Mouse (Mus musculus) ES-Bruce4 (cell line): ENCODE results near the gene Auts2.

Source experiments
- CTCF ChIP-seq: IDR thresholded peaks from one replicate; pipeline ENCODE4 v1.8.1; 2011; ENCODE audit warnings: low read depth, low read length
- POLR2A ChIP-seq: IDR thresholded peaks from one replicate; pipeline ENCODE4 v1.8.1; 2011; ENCODE audit warnings: low read length; ENCODE audit not compliant: insufficient read depth

DNA sequence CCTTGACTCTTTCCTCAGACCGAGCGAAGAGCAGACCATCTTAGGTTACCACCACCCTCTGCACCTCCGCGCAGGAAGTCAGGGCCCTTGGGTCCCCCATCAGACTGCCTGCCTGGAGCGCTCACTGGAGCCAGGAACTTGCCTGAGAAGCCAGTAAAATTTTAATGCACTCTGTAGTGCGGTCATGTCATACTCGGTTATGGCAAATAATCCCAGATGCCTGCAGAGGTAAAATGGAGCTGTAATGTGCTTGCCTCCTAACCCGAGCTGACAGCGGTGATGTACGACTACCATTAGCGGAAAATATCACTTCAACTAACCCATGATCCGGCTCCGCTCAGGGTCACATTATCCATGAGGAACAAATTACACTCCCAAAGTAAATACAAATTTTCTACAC lies 783.7 kb downstream of the Auts2 start:
- no peak for TF ChIP-seq CTCF
- TF ChIP-seq POLR2A, result no peak
